Mouse (Mus musculus): Measurements from ENCODE around the gene Ltbp1. TPM values are rescaled to one million over a fixed set of nuclear protein-coding genes. Genes with fewer than 3 reads are reported as not detected.

The Ltbp1 gene
- 2.6 TPM in 2 replicates for polyA plus RNA-seq (2014; fragmentation: Nextera tagmentation; extraction: Ambion mirVana)

DNA sequence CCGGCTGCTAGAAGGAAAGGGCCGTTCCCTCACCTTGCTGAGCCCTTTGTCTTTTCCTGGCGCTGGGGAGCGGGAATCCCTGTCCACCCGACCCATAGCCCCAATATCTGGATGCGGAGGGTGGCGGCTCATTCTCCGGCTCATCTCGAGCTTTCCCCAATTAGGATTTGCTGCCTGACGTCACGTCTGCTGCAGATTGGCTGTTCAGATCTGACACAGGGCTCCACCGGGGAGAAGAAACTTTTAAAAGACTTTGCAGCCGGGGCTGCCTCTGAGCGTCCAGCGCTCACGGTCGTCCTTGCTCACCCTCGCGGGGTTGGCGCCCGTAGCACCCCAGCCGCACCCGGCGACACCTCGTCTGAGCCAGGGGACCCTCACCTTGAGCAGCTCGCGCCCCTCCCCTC is at the start of gene Ltbp1:
Gene Ltbp1, plus strand, starts transcription at position 288 of the 404 bp plus-strand sequence.
- peaks cover 7% of the 10 kb centered on the region for H3K4me1 ChIP-seq (replicated peaks; ENCODE audit: control insufficient read depth, insufficient read depth, low read length)
- peak within 1 kb of the TSS; percentile 76 for H3K4me3 ChIP-seq (replicated peaks; ENCODE audit: low read length)
- peak; percentile 79 for ATAC-seq (ENCODE audit: low FRiP score)
- H3K9me3 ChIP-seq (ENCODE audit: control insufficient read depth, low read length), result no peaks in the 10 kb centered on the region
- H3K4me2 ChIP-seq (replicated peaks), result peak within 1 kb of the TSS; percentile 99
- peak within 1 kb of the TSS; percentile 69 for H3K9ac ChIP-seq
- H3K36me3 ChIP-seq (replicated peaks; ENCODE audit: control insufficient read depth, insufficient read depth), result no peaks in the 10 kb centered on the region
- peak; percentile 76 for DNase-seq (ENCODE audit: low spot score)
- 0% methylated on average over 26 of the region's 27 CpGs for WGBS
- H3K27ac ChIP-seq, result peak within 1 kb of the TSS; percentile 51; the same call in 1 of the 2 replicates
- H3K27me3 ChIP-seq (ENCODE audit: control insufficient read depth, insufficient read depth, low read length), result no peaks in the 10 kb centered on the region

DNA sequence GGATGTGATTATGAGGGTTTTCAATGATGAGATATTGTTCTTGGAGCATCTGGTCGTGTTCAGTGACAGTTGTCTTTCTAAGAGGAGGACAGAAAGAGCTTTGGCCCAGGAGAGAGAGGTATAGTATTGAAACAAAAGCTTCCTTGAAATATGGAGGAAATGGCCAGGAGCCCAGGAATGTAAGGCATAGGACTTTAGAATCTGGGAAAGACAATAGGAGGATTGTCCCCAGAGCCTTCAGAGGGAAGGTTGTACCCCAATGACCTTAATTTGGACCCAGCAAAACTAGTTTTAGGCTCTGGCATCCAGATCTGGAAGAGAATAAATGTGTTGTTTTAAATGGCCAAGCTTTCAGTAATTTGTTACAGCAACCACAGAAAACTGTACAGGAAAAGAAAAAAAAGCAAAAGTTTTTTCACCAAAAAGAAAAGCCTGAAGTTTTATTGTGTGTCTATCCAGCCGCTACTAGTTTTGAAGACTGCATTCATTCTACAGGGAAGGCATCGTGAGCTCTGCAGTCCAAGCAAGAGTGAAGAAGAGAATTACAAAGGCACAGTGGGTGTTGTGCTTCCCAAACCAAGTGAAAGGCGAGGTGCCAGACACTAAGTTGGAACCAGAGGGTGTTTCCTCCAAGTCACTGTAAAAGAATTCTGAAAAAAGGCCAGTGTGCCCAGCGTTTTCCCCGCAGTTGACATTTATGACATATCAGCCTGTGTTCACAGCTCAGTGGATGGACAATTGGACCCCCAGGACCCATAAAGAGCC is 45.7 kb upstream of the Ltbp1 start:
- Histone ChIP-seq H3K4me2 (replicated peaks) (no peak overlapping the region), H3K4me1 (replicated peaks; ENCODE audit: control insufficient read depth, insufficient read depth, low read length) (no peaks in the 10 kb centered on the region), H3K9ac (no peak overlapping the region), H3K27me3 (ENCODE audit: control insufficient read depth, insufficient read depth, low read length) (no peaks in the 10 kb centered on the region), H3K9me3 (ENCODE audit: control insufficient read depth, low read length) (no peaks in the 10 kb centered on the region), H3K36me3 (replicated peaks; ENCODE audit: control insufficient read depth, insufficient read depth) (no peaks in the 10 kb centered on the region), H3K27ac (no peak overlapping the region), H3K4me3 (replicated peaks; ENCODE audit: low read length) (no peak overlapping the region)
- 43% methylated on average over 6 of the region's 6 CpGs for WGBS
- ATAC-seq (ENCODE audit: low FRiP score) (no peak), DNase-seq (ENCODE audit: low spot score) (no peak)

- Histone ChIP-seq H3K9ac (no peak overlapping the region), H3K4me1 (replicated peaks; ENCODE audit: control insufficient read depth, insufficient read depth, low read length) (no peaks in the 10 kb centered on the region), H3K27me3 (ENCODE audit: control insufficient read depth, insufficient read depth, low read length) (no peaks in the 10 kb centered on the region), H3K36me3 (replicated peaks; ENCODE audit: control insufficient read depth, insufficient read depth) (no peaks in the 10 kb centered on the region), H3K27ac (no peak overlapping the region), H3K9me3 (ENCODE audit: control insufficient read depth, low read length) (no peaks in the 10 kb centered on the region), H3K4me2 (replicated peaks) (no peak overlapping the region), H3K4me3 (replicated peaks; ENCODE audit: low read length) (no peak overlapping the region)
- DNase-seq (ENCODE audit: low spot score), result no peak
- WGBS, result 96% methylated on average over 8 of the region's 8 CpGs
- no peak for ATAC-seq (ENCODE audit: low FRiP score)
Measured at GRCm38 (mm10) chr17:74963222-74963621, 42.1 kb upstream of the Ltbp1 start.

- no peak overlapping the region for H3K4me3 ChIP-seq (replicated peaks; ENCODE audit: low read length)
- WGBS, result 89% methylated on average over 3 of the region's 3 CpGs
- H3K36me3 ChIP-seq (replicated peaks; ENCODE audit: control insufficient read depth, insufficient read depth), result no peaks in the 10 kb centered on the region
- H3K27ac ChIP-seq, result no peak overlapping the region
- H3K9me3 ChIP-seq (ENCODE audit: control insufficient read depth, low read length), result no peaks in the 10 kb centered on the region
- DNase-seq (ENCODE audit: low spot score) (no peak), ATAC-seq (ENCODE audit: low FRiP score) (no peak)
- no peaks in the 10 kb centered on the region for H3K27me3 ChIP-seq (ENCODE audit: control insufficient read depth, insufficient read depth, low read length)
- H3K9ac ChIP-seq, result no peak overlapping the region
- H3K4me2 ChIP-seq (replicated peaks), result no peak overlapping the region
- H3K4me1 ChIP-seq (replicated peaks; ENCODE audit: control insufficient read depth, insufficient read depth, low read length), result 0 out of 2 replicates have a peak, but pooled peaks cover 6% of the 10 kb centered on the region
Measured at GRCm38 (mm10) chr17:74963861-74964260, 41.5 kb upstream of the Ltbp1 start.

DNA sequence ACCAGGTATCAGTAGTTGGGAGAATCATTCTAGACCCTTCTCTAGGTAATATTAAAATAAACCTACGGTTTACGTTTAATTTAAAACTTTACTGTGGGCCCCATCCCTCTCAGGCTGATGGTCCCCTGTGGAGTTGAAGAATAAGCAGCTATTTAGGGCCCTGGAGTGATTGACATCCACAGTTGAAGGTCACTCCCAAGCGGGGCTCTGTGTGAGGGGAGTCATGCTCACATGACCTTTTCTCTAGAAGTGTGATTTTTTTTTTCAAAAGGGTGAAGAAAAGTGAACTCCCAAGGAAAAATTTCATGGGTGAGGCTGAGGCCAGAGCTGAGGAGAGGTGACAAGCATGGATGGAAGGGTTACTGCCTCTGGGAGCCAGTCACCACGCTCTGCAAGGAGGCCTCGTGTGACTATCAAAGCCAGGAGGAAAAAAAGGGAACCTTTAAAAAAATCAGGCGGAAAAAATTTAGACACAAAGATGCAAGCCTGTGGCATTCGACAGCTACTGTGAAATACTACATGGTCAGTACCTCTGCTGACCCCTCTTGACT is 38.0 kb upstream of the Ltbp1 start:
- H3K4me2 ChIP-seq (replicated peaks), result no peak overlapping the region
- H3K36me3 ChIP-seq (replicated peaks; ENCODE audit: control insufficient read depth, insufficient read depth), result no peaks in the 10 kb centered on the region
- H3K27ac ChIP-seq, result no peak overlapping the region
- no peak for ATAC-seq (ENCODE audit: low FRiP score)
- H3K9me3 ChIP-seq (ENCODE audit: control insufficient read depth, low read length), result no peaks in the 10 kb centered on the region
- no peak overlapping the region for H3K4me3 ChIP-seq (replicated peaks; ENCODE audit: low read length)
- H3K4me1 ChIP-seq (replicated peaks; ENCODE audit: control insufficient read depth, insufficient read depth, low read length), result 0 out of 2 replicates have a peak, but pooled peaks cover 7% of the 10 kb centered on the region
- whole genome bisulfite sequencing, result 24% methylated on average over 7 of the region's 7 CpGs
- H3K27me3 ChIP-seq (ENCODE audit: control insufficient read depth, insufficient read depth, low read length), result no peaks in the 10 kb centered on the region
- H3K9ac ChIP-seq, result no peak overlapping the region
- DNase-seq (ENCODE audit: low spot score), result no peak

- 0 out of 2 replicates have a peak, but pooled peaks cover 7% of the 10 kb centered on the region for H3K4me1 ChIP-seq (replicated peaks; ENCODE audit: control insufficient read depth, insufficient read depth, low read length)
- ATAC-seq (ENCODE audit: low FRiP score) (no peak), DNase-seq (ENCODE audit: low spot score) (no peak)
- H3K9ac ChIP-seq, result no peak overlapping the region
- H3K9me3 ChIP-seq (ENCODE audit: control insufficient read depth, low read length), result no peaks in the 10 kb centered on the region
- no peaks in the 10 kb centered on the region for H3K36me3 ChIP-seq (replicated peaks; ENCODE audit: control insufficient read depth, insufficient read depth)
- no peak overlapping the region for H3K4me2 ChIP-seq (replicated peaks)
- no peaks in the 10 kb centered on the region for H3K27me3 ChIP-seq (ENCODE audit: control insufficient read depth, insufficient read depth, low read length)
- no peak overlapping the region for H3K4me3 ChIP-seq (replicated peaks; ENCODE audit: low read length)
- WGBS, result 48% methylated on average over 9 of the region's 9 CpGs
- no peak overlapping the region for H3K27ac ChIP-seq
Measured at GRCm38 (mm10) chr17:74968152-74968712, 37.1 kb upstream of the Ltbp1 start.

GRCm38 (mm10) chr17:74968738-74969271 is 36.6 kb upstream of the Ltbp1 start:
- H3K36me3 ChIP-seq (replicated peaks; ENCODE audit: control insufficient read depth, insufficient read depth), result no peaks in the 10 kb centered on the region
- no peaks in the 10 kb centered on the region for H3K9me3 ChIP-seq (ENCODE audit: control insufficient read depth, low read length)
- H3K27ac ChIP-seq, result no peak overlapping the region
- DNase-seq (ENCODE audit: low spot score), result peak; percentile 54
- H3K27me3 ChIP-seq (ENCODE audit: control insufficient read depth, insufficient read depth, low read length), result no peaks in the 10 kb centered on the region
- ATAC-seq (ENCODE audit: low FRiP score), result peak; percentile 46; the same call in 1 of the 2 replicates
- H3K4me1 ChIP-seq (replicated peaks; ENCODE audit: control insufficient read depth, insufficient read depth, low read length), result 0 out of 2 replicates have a peak, but pooled peaks cover 7% of the 10 kb centered on the region
- WGBS, result 43% methylated on average over 16 of the region's 16 CpGs
- H3K4me2 ChIP-seq (replicated peaks), result no peak overlapping the region
- no peak overlapping the region for H3K4me3 ChIP-seq (replicated peaks; ENCODE audit: low read length)
- H3K9ac ChIP-seq, result no peak overlapping the region

DNA sequence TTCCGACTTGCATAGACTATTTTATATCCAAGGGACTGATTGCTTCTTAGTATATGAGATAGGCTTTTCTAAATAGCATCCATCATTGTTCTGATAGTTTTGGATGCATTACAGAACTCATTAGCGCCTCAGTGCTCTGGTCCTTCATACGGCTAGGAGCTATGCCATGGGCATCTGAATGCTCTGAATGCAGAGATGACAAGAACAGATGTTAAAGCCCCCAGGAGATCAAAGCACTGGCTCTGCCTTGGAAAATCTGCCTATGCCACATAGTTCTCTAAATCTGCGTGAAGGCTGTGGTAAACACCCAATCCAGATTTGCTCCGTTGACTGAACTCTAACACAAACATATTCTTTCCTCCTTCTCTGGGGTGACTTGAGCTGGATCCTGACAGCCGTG is 30.2 kb upstream of the Ltbp1 start:
- H3K9me3 ChIP-seq (ENCODE audit: control insufficient read depth, low read length), result no peaks in the 10 kb centered on the region
- no peaks in the 10 kb centered on the region for H3K4me1 ChIP-seq (replicated peaks; ENCODE audit: control insufficient read depth, insufficient read depth, low read length)
- no peak overlapping the region for H3K9ac ChIP-seq
- DNase-seq (ENCODE audit: low spot score) (no peak), ATAC-seq (ENCODE audit: low FRiP score) (no peak)
- H3K4me2 ChIP-seq (replicated peaks), result no peak overlapping the region
- no peaks in the 10 kb centered on the region for H3K27me3 ChIP-seq (ENCODE audit: control insufficient read depth, insufficient read depth, low read length)
- H3K4me3 ChIP-seq (replicated peaks; ENCODE audit: low read length), result no peak overlapping the region
- no peaks in the 10 kb centered on the region for H3K36me3 ChIP-seq (replicated peaks; ENCODE audit: control insufficient read depth, insufficient read depth)
- WGBS, result 52% methylated on average over 6 of the region's 6 CpGs
- H3K27ac ChIP-seq, result no peak overlapping the region
